Mouse (Mus musculus) CH12.LX (cell line): Measurements from ENCODE around the gene Krt10. TPM values are rescaled to one million over a fixed set of nuclear protein-coding genes. Genes with fewer than 3 reads are reported as not detected.

Experiments
- DNase-seq: peaks from one replicate; pipeline ENCODE4 v3.0.0-alpha.2; 2013; ENCODE audit errors: extremely low read depth
- H3K27ac ChIP-seq: 2 replicates; pipeline ENCODE4 v1.5.1; 2012; ENCODE audit warnings: low read depth, mild to moderate bottlenecking, control low read depth, moderate library complexity; ENCODE audit not compliant: insufficient read depth
- H3K27me3 ChIP-seq: replicated peaks from 2 replicates; pipeline ENCODE3; 2012; ENCODE audit warnings: inconsistent platforms
- H3K36me3 ChIP-seq, 2 experiments: replicated peaks in 1 of 2; 2 replicates each; pipeline versions ENCODE3 to v1.6.1; 2012; ENCODE audit warnings: inconsistent platforms in 1 of 2, low read length in 1 of 2, mild to moderate bottlenecking in 1 of 2, mixed read lengths in 1 of 2, moderate library complexity in 1 of 2; ENCODE audit not compliant: control insufficient read depth in 1 of 2, insufficient read depth in 1 of 2
- H3K4me1 ChIP-seq, 2 experiments: 2 replicates each; pipeline ENCODE4 v1.6.1; 2012; ENCODE audit warnings: inconsistent platforms in 1 of 2, moderate library complexity in 1 of 2; ENCODE audit not compliant: insufficient read depth in 2 of 2, control insufficient read depth in 1 of 2
- H3K4me2 ChIP-seq: 2 replicates; pipeline ENCODE4 v1.6.1; 2012; ENCODE audit warnings: low read depth, mild to moderate bottlenecking, control low read depth; ENCODE audit not compliant: poor library complexity, insufficient read depth, severe bottlenecking
- H3K4me3 ChIP-seq, 3 experiments: fragments of 150-350 bp in 1 of 3; sonication (generic) in 1 of 3; replicated peaks in 1 of 3; 2 replicates each; pipeline versions ENCODE3 to v1.5.1; 2011 to 2012; ENCODE audit warnings: low read depth in 2 of 3, low read length in 2 of 3, mild to moderate bottlenecking in 2 of 3, moderate library complexity in 2 of 3, control low read depth in 1 of 3, improper control_type of control experiment in 1 of 3, inconsistent platforms in 1 of 3, mixed read lengths in 1 of 3; ENCODE audit not compliant: poor library complexity in 1 of 3
- H3K79me2 ChIP-seq: replicated peaks from 2 replicates; pipeline ENCODE4 v1.6.1; 2012; ENCODE audit warnings: mild to moderate bottlenecking, moderate library complexity; ENCODE audit not compliant: control insufficient read depth, poor library complexity, insufficient read depth, severe bottlenecking; ENCODE audit errors: extremely low read depth
- H3K9ac ChIP-seq: 2 replicates; pipeline ENCODE4 v1.6.1; 2012; ENCODE audit warnings: low read depth, mild to moderate bottlenecking, control low read depth, moderate library complexity; ENCODE audit not compliant: insufficient read depth
- H3K9me3 ChIP-seq: replicated peaks from 2 replicates; pipeline ENCODE3; 2012; ENCODE audit warnings: low read length, inconsistent platforms, mixed read lengths
- BHLHE40 ChIP-seq: IDR thresholded peaks from 2 replicates; pipeline ENCODE4 v1.6.1; 2011; ENCODE audit warnings: mild to moderate bottlenecking, low read depth, low read length, improper control_type of control experiment
- CTCF ChIP-seq, 2 experiments: IDR thresholded peaks in 1 of 2; conservative IDR thresholded peaks in 1 of 2; 2 replicates each; pipeline ENCODE4 v1.5.1; 2011 to 2012; ENCODE audit warnings: low read depth in 2 of 2, low read length in 2 of 2, improper control_type of control experiment in 1 of 2, inconsistent platforms in 1 of 2, mild to moderate bottlenecking in 1 of 2, moderate library complexity in 1 of 2
- E2F4 ChIP-seq: IDR thresholded peaks from 2 replicates; pipeline ENCODE4 v1.6.1; 2011; ENCODE audit warnings: low read depth, low read length, improper control_type of control experiment; ENCODE audit not compliant: insufficient replicate concordance
- EP300 ChIP-seq: IDR thresholded peaks from 2 replicates; pipeline ENCODE4 v1.6.1; 2011; ENCODE audit warnings: low read length, improper control_type of control experiment
- HCFC1 ChIP-seq: IDR thresholded peaks from 2 replicates; pipeline ENCODE4 v1.6.1; 2012; ENCODE audit warnings: low read depth, mild to moderate bottlenecking, inconsistent platforms, low read length, improper control_type of control experiment
- IRF4 ChIP-seq: IDR thresholded peaks from 2 replicates; pipeline ENCODE4 v1.6.1; 2014; ENCODE audit warnings: low read depth, mild to moderate bottlenecking, inconsistent platforms, low read length, improper control_type of control experiment
- KAT2A ChIP-seq: IDR thresholded peaks from 2 replicates; pipeline ENCODE4 v1.6.1; 2012; ENCODE audit warnings: low read length, improper control_type of control experiment, inconsistent platforms; ENCODE audit not compliant: insufficient replicate concordance
- MAFK ChIP-seq: IDR thresholded peaks from 2 replicates; pipeline ENCODE4 v1.6.1; 2011; ENCODE audit warnings: low read length, improper control_type of control experiment; ENCODE audit not compliant: insufficient replicate concordance
- MAX ChIP-seq: IDR thresholded peaks from 2 replicates; pipeline ENCODE4 v1.6.1; 2011; ENCODE audit warnings: low read length, improper control_type of control experiment
- NELFE ChIP-seq: IDR thresholded peaks from 2 replicates; pipeline ENCODE4 v1.6.1; 2011; ENCODE audit warnings: low read depth, low read length, improper control_type of control experiment
- NRF1 ChIP-seq: IDR thresholded peaks from 2 replicates; pipeline ENCODE4 v1.6.1; 2014; ENCODE audit warnings: low read depth, mild to moderate bottlenecking, inconsistent platforms, low read length, improper control_type of control experiment, moderate library complexity
- POLR2AphosphoS2 ChIP-seq: IDR thresholded peaks from 2 replicates; pipeline ENCODE4 v1.6.1; 2011; ENCODE audit warnings: low read depth, low read length, improper control_type of control experiment
- RCOR1 ChIP-seq: conservative IDR thresholded peaks from 2 replicates; pipeline ENCODE4 v1.6.1; 2012; ENCODE audit warnings: low read depth, mild to moderate bottlenecking, inconsistent platforms, low read length, improper control_type of control experiment
- SMC3 ChIP-seq: IDR thresholded peaks from 2 replicates; pipeline ENCODE4 v1.6.1; 2011; ENCODE audit warnings: low read depth, low read length, improper control_type of control experiment
- TBP ChIP-seq: conservative IDR thresholded peaks from 2 replicates; pipeline ENCODE4 v1.6.1; 2011; ENCODE audit warnings: low read depth, low read length, improper control_type of control experiment
- TCF12 ChIP-seq: IDR thresholded peaks from 2 replicates; pipeline ENCODE4 v1.6.1; 2014; ENCODE audit warnings: low read depth, mild to moderate bottlenecking, inconsistent platforms, low read length, improper control_type of control experiment
- USF2 ChIP-seq: conservative IDR thresholded peaks from 2 replicates; pipeline ENCODE4 v1.6.1; 2011; ENCODE audit warnings: low read depth, low read length, improper control_type of control experiment
- ZKSCAN1 ChIP-seq: IDR thresholded peaks from 2 replicates; pipeline ENCODE4 v1.6.1; 2012; ENCODE audit warnings: low read depth, inconsistent platforms, low read length, improper control_type of control experiment, borderline replicate concordance
- ZNF384 ChIP-seq: IDR thresholded peaks from 2 replicates; pipeline ENCODE4 v1.6.1; 2012; ENCODE audit warnings: low read depth, low read length, improper control_type of control experiment, inconsistent platforms
- dilution Hi-C: fragments of 300-500 bp; cut with MboI; formaldehyde crosslinking; loops from 2 replicates; pipeline ENCODE4 v1.14.3; 2020; ENCODE audit warnings: low sequenced_read_pairs; ENCODE audit not compliant: extremely low pct_unique_long_range_greater_than_20kb, extremely low pct_ligation_motif_present
- in situ Hi-C: fragments of 300-500 bp; cut with MboI; formaldehyde crosslinking; loops from 3 replicates; pipeline ENCODE4 v1.14.3; 2019; ENCODE audit warnings: low sequenced_read_pairs, low pct_ligation_motif_present, low pct_unique_long_range_greater_than_20kb, mixed read lengths
- polyA plus RNA-seq: library from polyadenylated mRNA; unstranded; fragments of >175 nt; gene quantifications from 2 replicates; pipeline ENCODE4 v1.2.1, GENCODE M21; 2012; ENCODE audit warnings: low read depth; ENCODE audit not compliant: insufficient read length
- total RNA-seq, 2 experiments: library from RNA; depleted of rRNA; stranded (reverse); fragments of 300-350 nt in 1 of 2; fragments of >200 nt in 1 of 2; gene quantifications; 2 replicates each; pipeline ENCODE4 v1.2.3; 2012 to 2014

The Krt10 gene
- total and polyA plus RNA-seq, 3 experiments = 3.0 to 12.2 (median 9.0) TPM

GRCm38 (mm10) chr11:99436625-99437024 is 47.5 kb upstream of the Krt10 start:
- H3K27me3 ChIP-seq = peaks cover 86% of the 10 kb centered on the region
- no peak overlapping the region for H3K4me3 ChIP-seq
- H3K4me2 ChIP-seq = no peak overlapping the region
- no peaks in the 10 kb centered on the region for H3K36me3 ChIP-seq
- no peaks in the 10 kb centered on the region for H3K9me3 ChIP-seq
- DNase-seq = no peak
- dilution Hi-C loops = no loop called here
- TF ChIP-seq E2F4 (no peak), BHLHE40 (no peak), NELFE (no peak), IRF4 (no peak), TBP (no peak), USF2 (no peak)
- H3K27ac ChIP-seq = no peak overlapping the region
- no peak overlapping the region for H3K9ac ChIP-seq
- no peaks in the 10 kb centered on the region for H3K79me2 ChIP-seq
- H3K4me1 ChIP-seq = no peaks in the 10 kb centered on the region
- in situ Hi-C loops = no loop called here

- Histone ChIP-seq H3K27me3 (peaks cover 88% of the 10 kb centered on the region), H3K4me2 (no peak overlapping the region), H3K4me1 (peaks cover 0 to 2% of the 10 kb centered on the region in 2 experiments; a peak in 1 of 4 replicates), H3K9me3 (no peaks in the 10 kb centered on the region), H3K4me3 (no peak overlapping the region), H3K9ac (no peak overlapping the region), H3K79me2 (no peaks in the 10 kb centered on the region), H3K36me3 (no peaks in the 10 kb centered on the region), H3K27ac (no peak overlapping the region)
- 0 out of 2 replicates have a peak, but pooled peaks have one; percentile 20 for TF ChIP-seq TCF12
- TF ChIP-seq NRF1 = no peak
- no peak for TF ChIP-seq KAT2A
- TF ChIP-seq MAFK = no peak
- TF ChIP-seq ZKSCAN1 = no peak
- TF ChIP-seq SMC3 = peak; percentile 52
- TF ChIP-seq BHLHE40 = peak; percentile 22; the same call in 1 of the 2 replicates
- 0 out of 2 replicates have a peak, but pooled peaks have one; percentile 7 for TF ChIP-seq ZNF384
- no peak for TF ChIP-seq HCFC1
- TF ChIP-seq EP300 = no peak
- TF ChIP-seq NELFE = peak; percentile 38; the same call in 1 of the 2 replicates
- TF ChIP-seq RCOR1 = no peak
- TF ChIP-seq MAX = no peak
- TF ChIP-seq POLR2AphosphoS2 = no peak
- TF ChIP-seq IRF4 = peak; percentile 71
- peak in 1 of 2 experiments; percentile 65; a peak in 2 of 4 replicates for TF ChIP-seq CTCF (conservative IDR thresholded peaks at IDR 0.05 in 1 of 2, IDR thresholded peaks at IDR 0.05 in 1 of 2; ENCODE audit: low read depth in 2 of 2, low read length in 2 of 2)
- dilution Hi-C loops (no loop called here), in situ Hi-C loops (no loop called here)
- peak; percentile 65 for DNase-seq
Observed at GRCm38 (mm10) chr11:99430670-99431069, 41.5 kb upstream of the Krt10 start.
